Mouse (Mus musculus) spleen, embryonic (tissue): ENCODE results near the gene Itprip.

Experiments
- CTCF ChIA-PET: fragments of 350-600 bp; sonication (Branson Sonifier 250); formaldehyde crosslinking; loops from one replicate; lab custom pipeline; 2022; lab: Charles Lee

Gene Itprip

DNA sequence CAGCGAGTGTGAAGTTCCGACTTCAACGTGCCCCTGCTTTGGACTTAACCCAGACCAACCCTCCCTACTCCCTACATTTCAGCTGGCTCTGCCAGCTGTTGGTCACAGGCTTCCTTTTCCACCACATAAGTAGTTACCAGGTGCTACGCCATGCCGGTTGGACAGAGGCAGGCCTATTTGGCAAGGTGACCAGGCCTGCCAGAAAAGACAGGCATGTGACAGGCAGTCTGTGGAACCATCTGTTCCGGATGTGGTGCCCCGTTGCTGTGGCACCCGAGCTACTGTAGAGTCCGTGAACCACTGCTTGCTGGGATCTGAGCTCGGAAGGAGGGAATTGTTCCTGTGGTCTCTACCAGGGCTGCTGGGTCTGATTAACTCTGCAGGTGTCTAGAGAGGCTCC is 31.7 kb downstream of the Itprip start:
- CTCF ChIA-PET: interaction anchor here (0.8 to 1.3 kb wide), 2 partner anchors 22 to 28 kb away, joined by 3 to 6 read pairs; no protein-coding TSS in a partner anchor

DNA sequence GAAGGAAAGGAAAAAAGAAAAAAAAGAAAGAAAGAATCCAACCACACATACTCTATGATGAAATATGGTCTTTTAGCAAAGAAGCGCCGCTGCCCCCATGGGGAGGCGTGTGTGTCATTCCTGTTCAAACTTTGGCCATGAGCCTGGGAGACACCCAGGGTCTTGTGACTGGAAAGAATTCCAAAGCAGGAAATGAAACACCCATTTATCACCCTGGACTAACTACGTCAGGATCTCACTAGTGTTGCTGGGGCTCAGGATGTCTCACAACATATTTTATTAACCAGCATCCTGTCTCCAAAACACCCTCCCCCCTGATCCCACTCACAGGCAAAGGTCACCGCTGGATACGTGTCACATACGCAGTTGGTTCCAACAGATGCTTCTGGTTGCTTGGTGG is 32.5 kb downstream of the Itprip start:
- CTCF ChIA-PET: interaction anchor here (0.8 kb wide), 1 partner anchor 29 kb away, joined by 3 read pairs; no protein-coding TSS in a partner anchor

DNA sequence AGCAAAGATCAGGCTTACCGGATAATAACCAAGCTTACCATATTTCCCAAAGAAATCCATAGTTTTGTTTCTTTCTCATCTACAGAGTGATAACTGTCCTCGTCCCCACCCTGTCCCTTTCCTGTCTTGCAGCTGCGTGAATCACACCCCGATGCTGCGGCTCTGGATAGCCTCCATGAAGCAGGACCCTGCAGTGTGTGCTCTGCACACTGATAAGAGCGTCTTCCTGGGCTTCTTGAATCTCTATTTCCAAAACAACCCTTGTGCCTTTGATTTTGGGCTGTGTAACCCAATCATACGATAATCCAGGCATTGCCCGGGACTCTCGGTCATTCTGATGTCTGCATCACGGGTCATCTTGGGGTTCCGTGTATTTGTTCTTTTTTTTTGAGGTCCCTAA is 33.2 kb downstream of the Itprip start:
- CTCF ChIA-PET: interaction anchor here (4.7 kb wide), 1 partner anchor 46 kb away, joined by 29 read pairs; no protein-coding TSS in a partner anchor

DNA sequence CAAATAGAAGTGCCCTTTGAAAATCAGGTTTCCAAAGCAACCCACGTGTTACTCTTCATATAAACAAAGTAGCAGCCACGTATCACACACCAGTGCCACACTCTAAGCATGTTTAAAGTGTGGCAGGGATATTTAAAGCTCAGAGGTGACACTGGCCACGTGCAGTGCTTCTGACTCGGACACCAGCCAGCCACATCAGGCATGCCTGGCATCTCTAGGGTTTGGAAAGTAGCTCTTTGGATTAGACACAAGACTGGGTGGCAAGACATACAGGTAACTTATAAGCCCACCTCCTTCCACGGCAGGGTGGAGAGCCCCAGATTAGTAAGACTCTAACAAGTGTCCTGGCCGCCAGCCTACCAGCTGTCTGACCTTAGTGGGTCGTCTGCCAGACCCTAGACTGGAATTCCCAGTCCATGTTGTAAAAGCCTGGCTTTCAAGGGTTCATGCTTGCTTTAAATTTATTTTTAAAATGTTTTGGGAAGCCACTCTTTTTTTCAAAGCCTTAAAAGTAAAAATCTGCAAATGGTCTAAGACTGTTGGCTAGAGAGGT is 33.8 kb downstream of the Itprip start:
- CTCF ChIA-PET: interaction anchor here (0.7 to 4.7 kb wide), 3 partner anchors 34 to 933 kb away, joined by 3 to 29 read pairs (median 5); partner anchors contain the start of genes Cfap43 and Itprip

DNA sequence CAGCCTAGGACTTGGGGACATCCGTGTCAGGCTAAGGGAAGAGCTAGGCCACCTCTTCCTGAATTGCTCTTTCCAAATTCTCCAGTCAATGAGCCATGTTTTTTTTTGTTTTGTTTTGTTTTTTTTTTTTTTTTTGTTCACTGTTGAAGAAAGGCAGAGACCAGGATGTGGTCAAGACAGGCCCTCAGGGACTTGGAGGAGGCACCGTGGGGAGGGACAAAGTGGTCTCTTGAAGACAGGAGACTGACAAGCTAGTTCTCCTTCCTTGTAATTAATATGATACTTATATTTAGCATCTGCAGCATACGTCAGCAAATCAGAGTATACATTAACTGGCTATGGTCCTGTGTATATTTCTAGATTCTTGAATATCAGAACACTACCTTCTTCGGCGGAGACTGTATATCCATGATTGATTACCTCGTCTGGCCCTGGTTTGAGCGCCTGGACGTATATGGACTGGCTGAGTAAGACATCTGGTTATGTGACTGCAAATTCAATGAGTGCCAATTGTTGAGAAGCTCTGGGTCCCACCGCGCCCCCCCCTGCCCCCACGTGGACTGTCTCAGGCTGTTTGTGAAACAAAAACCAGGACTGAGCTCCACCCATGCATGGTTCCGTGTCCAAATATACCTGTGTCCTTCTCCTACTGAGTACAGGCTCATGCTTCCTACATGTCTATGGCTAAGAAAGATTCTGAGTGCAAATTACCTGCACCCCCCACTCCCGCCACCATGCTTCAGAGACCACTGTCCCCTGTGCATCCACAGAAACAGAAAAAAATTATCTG is 34.6 kb downstream of the Itprip start:
- CTCF ChIA-PET: interaction anchor here (1.4 to 4.7 kb wide), 2 partner anchors 35 to 47 kb away, joined by 5 to 29 read pairs; partner anchors contain the start of genes Cfap43 and Itprip

DNA sequence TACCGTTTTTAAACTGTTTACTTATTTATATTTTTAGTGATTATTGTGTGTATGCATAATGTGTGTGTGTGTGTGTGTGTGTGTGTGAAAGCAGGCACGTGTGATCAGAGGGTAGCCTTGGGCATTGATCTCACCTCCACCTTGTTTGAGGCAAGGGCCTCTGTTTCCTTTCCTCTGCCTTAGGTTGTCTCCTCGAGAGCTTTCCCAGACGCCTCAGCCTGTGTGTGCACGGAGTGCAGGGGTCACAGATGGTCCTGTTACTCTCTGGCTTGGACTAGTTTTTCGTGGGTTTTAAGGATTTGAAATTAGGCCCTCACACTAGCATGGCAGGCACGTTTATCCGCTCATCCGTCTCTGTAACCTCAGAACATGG is 36.2 kb downstream of the Itprip start:
- CTCF ChIA-PET: interaction anchor here (0.8 to 4.7 kb wide), 5 partner anchors 13 to 66 kb away, joined by 3 to 29 read pairs (median 4); no protein-coding TSS in a partner anchor

DNA sequence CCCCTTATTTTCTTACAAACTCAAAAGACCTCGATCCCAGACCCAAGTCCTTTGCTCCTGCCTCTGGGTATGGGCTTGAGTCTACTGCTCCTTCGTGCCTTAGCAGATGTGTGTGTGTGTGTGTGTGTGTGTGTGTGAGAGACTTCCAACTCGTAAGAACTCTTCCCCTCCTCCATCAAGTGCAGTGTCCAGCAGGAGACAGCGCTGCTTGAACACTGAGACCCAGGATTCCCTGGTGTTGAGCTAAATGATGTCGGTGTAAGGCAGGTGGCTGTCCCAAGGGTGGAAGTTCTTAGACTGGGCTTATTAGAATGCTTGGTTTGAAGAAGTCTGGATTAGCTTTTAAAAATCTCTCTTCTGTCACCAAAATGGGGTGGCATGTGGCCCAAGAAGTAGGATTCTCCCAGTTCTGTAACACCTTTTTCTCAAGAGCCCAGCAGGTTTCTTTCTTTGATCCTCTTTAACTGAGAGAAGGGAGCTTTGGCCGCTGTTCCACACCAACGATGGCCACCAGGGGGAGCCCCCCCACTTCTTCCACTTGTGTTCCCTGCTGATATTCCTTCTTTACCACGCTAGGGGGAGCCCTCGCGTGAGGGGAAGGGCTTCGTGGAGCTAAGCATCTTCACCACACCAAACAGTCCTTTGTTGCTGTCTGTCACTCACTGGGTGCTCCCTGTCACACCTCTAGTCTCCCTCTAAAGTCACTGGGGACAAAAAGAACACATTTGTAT is 36.8 kb downstream of the Itprip start:
- CTCF ChIA-PET: interaction anchor here (0.8 to 4.7 kb wide), 6 partner anchors 12 to 66 kb away, joined by 3 to 29 read pairs (median 4); no protein-coding TSS in a partner anchor

DNA sequence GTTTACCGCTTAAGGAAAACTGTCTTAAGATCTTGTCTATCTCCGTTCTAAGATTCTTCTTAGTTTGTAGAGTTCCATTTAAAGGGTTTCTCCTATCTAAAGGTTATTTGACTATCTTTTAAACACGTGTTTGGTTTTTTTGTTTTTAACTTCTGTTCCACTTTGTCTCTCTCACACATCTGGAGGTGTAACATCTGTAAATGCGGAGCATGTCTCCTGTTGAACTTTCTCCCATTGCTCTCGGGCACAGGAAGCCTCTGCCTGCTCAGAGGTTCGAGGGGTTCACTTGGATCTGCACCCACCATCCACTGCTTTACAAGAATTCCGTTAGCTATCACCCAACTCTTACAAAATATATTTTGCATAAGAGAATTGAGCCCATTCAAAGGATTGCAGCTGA is 37.6 kb downstream of the Itprip start:
- CTCF ChIA-PET: interaction anchor here (0.5 to 4.7 kb wide), 3 partner anchors 13 to 50 kb away, joined by 3 to 29 read pairs (median 4); no protein-coding TSS in a partner anchor

DNA sequence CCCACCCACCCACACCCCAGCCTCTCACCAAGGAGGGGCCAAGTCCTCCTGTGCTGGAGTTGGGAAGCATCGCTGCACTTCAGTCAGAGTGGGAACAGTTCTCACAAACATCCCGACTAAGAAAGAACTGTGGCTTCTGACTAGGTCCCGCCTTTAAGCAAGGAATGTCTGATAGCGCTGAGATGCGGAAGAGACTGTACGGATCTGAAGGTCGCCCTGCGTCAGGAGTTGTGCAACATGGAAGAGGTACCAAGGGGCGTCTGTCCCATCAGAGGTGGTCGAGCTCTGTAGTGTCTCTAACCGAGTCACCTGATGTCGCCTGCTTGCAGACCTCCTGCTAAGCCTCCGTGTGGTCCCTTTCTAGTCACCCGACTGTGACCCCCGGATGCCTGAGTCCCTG is 42.8 kb downstream of the Itprip start:
- CTCF ChIA-PET: no interaction called here

DNA sequence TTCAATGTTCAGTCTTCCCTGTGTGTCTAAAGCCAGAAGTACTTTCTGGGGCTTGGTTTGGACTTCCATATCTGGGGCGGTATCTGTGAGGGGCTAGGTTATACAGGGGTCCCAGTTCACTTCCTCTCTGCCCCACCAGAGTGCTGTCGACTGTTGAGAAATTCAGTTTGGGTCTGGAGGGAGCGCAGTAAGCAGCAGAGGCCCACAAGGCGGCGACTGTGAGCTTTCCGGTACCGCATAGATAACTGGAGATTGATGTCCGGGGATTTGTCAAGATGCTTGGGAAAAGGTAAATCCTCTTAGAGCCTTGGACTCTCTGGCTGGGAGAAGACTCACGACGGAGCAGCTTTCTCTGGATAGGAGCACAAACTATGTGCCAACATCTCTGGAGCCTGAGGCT is 47.6 kb downstream of the Itprip start:
- CTCF ChIA-PET: no interaction called here

DNA sequence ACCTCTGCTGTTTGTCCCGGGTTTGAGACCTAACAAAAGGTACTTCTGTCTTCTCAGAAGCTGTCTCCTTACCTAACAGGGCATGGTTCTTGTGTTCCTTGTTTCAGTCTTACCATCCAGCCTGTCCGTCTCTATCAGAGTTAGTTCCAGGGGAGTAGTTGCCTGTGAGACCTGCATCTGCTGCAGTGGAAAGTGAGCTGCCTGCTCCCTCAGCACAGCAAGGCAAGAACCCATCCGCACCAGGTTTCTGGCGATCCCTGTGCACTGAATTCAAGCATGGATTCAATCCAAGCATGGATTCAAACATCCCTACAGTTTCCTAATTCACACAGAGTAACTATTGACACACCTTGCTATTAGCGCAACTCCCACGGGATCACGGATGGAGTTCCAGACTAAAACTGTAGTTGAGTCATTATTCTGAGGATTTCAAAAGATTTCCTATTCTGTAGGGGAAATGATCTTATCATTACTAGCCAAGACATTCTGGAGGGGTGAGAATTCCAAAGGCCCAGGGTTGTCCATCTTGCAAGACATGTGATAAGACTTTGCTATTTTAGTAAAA is 48.9 kb downstream of the Itprip start:
- CTCF ChIA-PET: interaction anchor here (0.8 kb wide), 1 partner anchor 12 kb away, joined by 4 read pairs; no protein-coding TSS in a partner anchor

DNA sequence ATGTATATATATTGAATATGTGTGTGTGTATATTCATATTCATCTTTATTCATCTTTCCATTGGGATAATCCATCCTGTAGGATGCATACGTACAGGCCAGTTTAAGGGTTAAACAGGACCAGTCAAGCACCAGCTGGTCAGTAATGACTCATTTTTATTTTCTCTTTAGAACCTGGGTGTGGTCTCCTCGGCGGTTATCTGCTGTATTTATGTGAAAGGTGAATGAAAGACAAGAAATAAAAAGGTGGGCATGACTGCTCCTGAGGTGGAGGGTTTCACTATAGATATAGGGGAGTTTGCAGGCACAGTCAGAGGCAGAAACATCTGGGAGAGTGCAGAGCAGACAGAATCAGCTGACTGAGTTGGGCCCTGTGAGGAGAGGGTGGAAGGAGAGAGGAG is 49.6 kb downstream of the Itprip start:
- CTCF ChIA-PET: interaction anchor here (0.8 kb wide), 1 partner anchor 13 kb away, joined by 4 read pairs; no protein-coding TSS in a partner anchor

DNA sequence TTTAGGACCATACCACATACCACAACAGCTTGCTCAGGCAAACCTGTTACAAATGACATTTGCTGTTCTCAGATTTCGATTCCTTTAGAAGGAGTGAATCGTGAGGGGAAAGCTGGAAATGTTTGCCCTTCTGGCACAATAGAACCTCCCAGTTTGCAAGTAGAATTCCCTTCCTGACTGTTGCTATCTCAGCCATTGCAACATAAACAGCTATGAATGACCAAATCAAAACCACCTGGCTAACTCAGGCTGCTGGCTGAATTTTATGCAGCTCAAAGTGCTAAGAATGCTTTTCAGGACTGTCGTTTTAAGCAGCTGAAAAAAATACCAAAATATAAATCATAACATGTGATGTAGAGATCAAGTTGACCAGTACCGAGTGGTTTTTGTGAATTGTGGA is 50.1 kb downstream of the Itprip start:
- CTCF ChIA-PET: no interaction called here

DNA sequence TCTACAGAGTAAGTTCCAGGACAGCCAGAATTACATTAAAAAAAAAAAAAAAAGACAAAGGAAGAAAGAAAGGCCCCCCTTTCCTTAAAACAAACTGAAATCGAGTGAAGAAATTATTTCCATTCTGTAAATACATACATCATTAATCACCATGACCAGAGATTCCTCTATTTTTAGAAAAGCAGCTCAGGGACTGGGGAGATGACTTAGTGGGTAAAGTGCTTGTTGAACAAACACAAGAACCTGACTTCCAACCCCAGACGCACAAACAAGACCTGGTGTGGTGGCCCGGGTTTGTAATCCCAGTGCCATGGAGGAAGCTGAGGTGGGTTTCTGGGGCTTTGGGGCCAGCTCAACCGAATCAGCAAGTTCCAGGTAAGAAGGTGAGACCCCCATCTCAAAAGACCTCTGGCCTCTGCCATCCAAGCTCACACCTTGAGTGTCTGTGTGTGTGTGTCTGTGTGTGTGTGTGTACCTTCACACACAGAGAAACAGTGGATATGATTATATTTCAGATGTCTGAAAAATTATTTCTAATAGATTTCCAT is 51.4 kb downstream of the Itprip start:
- CTCF ChIA-PET: interaction anchor here (0.8 kb wide), 1 partner anchor 14 kb away, joined by 4 read pairs; no protein-coding TSS in a partner anchor

DNA sequence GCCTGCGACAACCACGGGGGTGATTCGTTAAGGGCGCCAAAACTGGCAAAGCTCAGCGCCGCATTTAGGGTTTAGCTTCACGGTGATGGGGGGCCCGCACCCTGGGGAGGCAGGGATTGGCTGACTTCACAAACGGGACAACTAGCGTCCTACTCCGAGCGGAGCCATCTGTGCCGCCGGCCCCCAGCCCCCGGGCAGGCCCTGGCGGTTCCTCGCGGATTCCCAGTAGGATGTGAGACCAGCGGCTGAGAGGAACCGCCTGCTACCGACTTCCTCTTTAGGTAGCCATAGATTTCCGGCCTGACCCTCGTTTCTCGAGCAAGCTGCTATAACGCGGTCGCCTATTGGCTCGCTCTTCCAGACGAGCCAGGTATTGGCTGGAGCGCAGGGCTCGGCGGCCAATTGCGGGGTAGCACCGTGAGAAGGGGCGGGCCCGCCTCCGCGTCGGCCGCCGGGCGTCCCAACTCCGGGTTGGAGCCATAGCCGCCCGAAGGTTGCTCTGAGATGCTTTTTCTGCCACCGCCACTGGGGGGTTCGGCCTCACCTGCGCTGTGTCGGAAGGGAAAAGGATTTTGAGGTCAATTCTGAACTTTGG is 53.6 kb downstream of the Itprip start, which contains the start of gene Gsto2:
Gene Gsto2 (plus strand): TSS at position 182 of the 595 bp plus-strand sequence.
- CTCF ChIA-PET: interaction anchor here (1.0 kb wide), 1 partner anchor 65 kb away, joined by 3 read pairs; no protein-coding TSS in a partner anchor

DNA sequence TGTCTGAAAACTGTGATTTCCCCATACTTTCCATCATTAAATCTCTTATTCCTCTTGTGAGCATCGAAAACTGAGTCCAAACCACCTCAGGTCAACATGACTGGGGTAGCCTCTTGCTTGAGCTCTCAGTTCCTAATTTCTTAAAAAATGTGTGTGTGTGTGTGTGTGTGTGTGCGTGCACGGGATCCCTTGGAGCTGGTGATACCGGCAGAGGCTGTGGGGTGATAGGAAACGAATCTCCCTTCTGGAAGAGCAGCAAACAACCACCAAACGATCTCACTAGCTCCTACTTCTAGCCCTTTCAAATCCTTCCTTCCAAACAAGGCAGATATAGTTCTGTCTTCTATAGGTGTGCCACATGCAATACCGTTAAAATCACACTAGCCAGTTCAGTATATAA is 54.4 kb downstream of the Itprip start:
- CTCF ChIA-PET: interaction anchor here (1.0 kb wide), 1 partner anchor 66 kb away, joined by 3 read pairs; no protein-coding TSS in a partner anchor

DNA sequence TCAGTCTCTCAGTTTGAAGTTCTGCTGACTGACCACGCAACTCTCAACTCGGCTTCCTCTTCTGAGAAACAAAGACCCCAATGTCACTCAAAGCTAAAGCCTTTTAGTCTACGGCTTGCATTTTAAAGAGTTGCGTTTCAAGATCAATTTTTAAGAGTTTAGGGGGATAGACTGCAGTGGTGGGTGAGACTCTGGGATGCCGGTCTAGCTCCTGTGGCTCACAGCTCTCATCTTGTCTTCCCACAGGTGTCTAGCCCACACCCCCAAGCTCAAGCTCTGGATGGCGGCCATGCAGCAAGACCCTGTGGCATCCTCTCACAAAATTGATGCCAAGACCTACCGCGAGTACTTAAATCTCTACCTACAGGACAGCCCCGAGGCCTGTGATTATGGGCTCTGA is 55.0 kb downstream of the Itprip start:
- CTCF ChIA-PET: no interaction called here

DNA sequence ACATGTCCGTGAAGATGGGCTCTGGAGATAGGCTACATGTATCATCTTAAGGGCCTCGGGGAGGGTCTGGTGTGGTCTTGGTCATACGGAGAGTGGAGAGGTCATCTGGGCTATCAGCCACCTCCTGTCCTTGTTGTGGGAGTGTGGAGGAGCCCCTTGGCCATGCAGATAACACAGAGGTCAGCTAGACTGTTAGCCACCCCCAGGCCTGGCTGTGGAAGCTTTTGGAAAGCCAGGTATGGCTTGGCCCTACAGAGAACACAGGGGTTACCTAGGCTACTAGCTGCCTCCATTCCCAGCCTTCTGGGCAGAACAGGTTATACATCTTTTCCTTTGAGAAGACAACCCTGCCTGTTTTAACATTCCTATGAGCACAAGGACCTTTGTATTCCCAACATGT is 56.5 kb downstream of the Itprip start:
- CTCF ChIA-PET: no interaction called here

DNA sequence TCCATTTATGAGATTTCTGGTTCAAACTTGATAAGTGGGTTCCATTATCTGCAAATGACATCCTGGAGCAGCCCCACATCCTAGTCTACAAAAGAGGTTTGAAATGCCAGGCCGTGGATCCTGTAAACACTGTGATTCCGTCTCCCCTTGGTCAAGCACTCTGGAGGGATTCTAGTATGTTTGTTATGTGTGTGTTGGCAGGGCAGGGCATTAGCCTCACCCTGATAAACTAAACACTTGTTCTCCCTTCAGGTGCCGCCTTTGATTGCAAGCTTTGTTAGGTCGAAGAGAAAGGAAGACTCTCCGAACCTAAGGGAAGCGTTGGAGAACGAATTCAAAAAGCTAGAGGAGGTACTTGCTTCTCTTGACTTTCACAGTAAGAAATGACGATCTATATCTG is 59.9 kb downstream of the Itprip start:
- CTCF ChIA-PET: no interaction called here
